Mouse (Mus musculus) heart, embryonic 12.5 days (tissue): ENCODE results near the gene Gm21721. TPM values are rescaled to one million over a fixed set of nuclear protein-coding genes. Genes with fewer than 3 reads are reported as not detected.
"Not testable (repeated sequence)": the region's sequence is repeated elsewhere in the genome, so short reads cannot be mapped to it uniquely, and the experiment has no call there.

Source experiments
- ATAC-seq: fragments of 200-750 bp; cut with Nextera tagmentation; 2 replicates; pipeline ENCODE4 v1.8.0; 2017; ENCODE audit warnings: moderate TSS enrichment, moderate library complexity; ENCODE audit not compliant: insufficient number of reproducible peaks, low FRiP score
- H3K27ac ChIP-seq: fragments of 300-500 bp; sonication (generic); 2 replicates; pipeline ENCODE4 v1.5.1; 2016; ENCODE audit warnings: mild to moderate bottlenecking, moderate library complexity; ENCODE audit not compliant: poor library complexity, severe bottlenecking
- H3K27me3 ChIP-seq: fragments of 300-500 bp; sonication (generic); replicated peaks from 2 replicates; pipeline ENCODE4 v1.6.1; 2016; ENCODE audit warnings: mild to moderate bottlenecking, moderate library complexity
- H3K36me3 ChIP-seq: fragments of 300-500 bp; sonication (generic); 2 replicates; pipeline ENCODE4 v1.6.1; 2016; ENCODE audit warnings: mild to moderate bottlenecking, moderate library complexity
- H3K4me1 ChIP-seq: fragments of 300-500 bp; sonication (generic); replicated peaks from 2 replicates; pipeline ENCODE4 v1.6.1; 2016; ENCODE audit warnings: mild to moderate bottlenecking
- H3K4me2 ChIP-seq: fragments of 300-500 bp; sonication (generic); 2 replicates; pipeline ENCODE4 v1.6.1; 2016; ENCODE audit warnings: mild to moderate bottlenecking, moderate library complexity
- H3K4me3 ChIP-seq: fragments of 300-500 bp; sonication (generic); 2 replicates; pipeline ENCODE4 v1.5.1; 2016; ENCODE audit warnings: mild to moderate bottlenecking
- H3K9ac ChIP-seq: fragments of 300-500 bp; sonication (generic); 2 replicates; pipeline ENCODE4 v1.6.1; 2016; ENCODE audit warnings: mild to moderate bottlenecking, moderate library complexity
- H3K9me3 ChIP-seq: fragments of 300-500 bp; sonication (generic); replicated peaks from 2 replicates; pipeline ENCODE4 v1.6.1; 2016; ENCODE audit warnings: mild to moderate bottlenecking, moderate library complexity
- WGBS: fragments of 180-500 bp; shearing (Covaris S2); methylation state at CpG from one replicate; pipeline ENCODE4 v1.1.7; 2016; 5-methylcytosine and 5-hydroxymethylcytosine counted together
- polyA plus RNA-seq: library from polyadenylated mRNA; unstranded; fragments of >200 nt; fragmentation: Nextera tagmentation; extraction: Ambion mirVana; gene quantifications from 2 replicates; pipeline ENCODE4 v1.2.1, GENCODE M21; 2016

Gm21721 gene
- polyA plus RNA-seq, result not detected in 2 replicates

GRCm38 (mm10) chrY:9202090-9202489 lies at the start of gene Gm21721:
Gene Gm21721, minus strand, starts transcription at chrY:9202190.
- WGBS, result no CpG with 5 or more reads among the region's 2 CpGs
- not testable (repeated sequence) for H3K9ac ChIP-seq

More at GRCm38 (mm10) chrY:9202090-9202489, at the start of gene Gm21721:
- H3K4me1 ChIP-seq, ATAC-seq, H3K4me2 ChIP-seq, H3K27me3 ChIP-seq, H3K36me3 ChIP-seq, H3K9me3 ChIP-seq, H3K4me3 ChIP-seq, H3K27ac ChIP-seq: not testable (repeated sequence)

Other genes starting within 250 kb of the Gm21721 start
- not detected in 2 replicates for gene Gm21292, start 68.3 kb downstream of the Gm21721 start, polyA plus RNA-seq
- not detected in 2 replicates for gene Gm21812, start 145.0 kb upstream of the Gm21721 start, polyA plus RNA-seq
- not detected in 2 replicates for gene Gm21874, start 214.0 kb upstream of the Gm21721 start, polyA plus RNA-seq